In the genomic region with DNA sequence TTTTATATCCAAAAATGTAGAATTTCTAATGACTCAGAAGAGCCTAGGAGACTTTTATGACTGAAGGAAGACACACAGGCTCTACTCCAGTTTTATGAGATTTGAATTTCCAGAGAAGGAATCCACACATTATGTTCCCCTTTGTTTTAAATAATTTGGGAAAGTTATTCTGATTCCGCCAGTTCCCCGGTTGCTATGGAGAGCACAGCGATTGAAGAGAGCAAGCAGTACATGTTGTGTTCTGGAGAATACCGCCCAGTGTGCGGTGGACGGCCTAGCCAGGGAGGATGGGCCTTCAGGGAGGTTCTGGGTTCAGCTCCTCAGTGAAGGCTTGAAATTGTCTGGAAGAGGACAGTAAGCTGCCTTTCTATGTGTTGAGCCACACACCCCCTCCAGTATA, we compare ENCODE assay signal across 30 mouse cellular contexts. TPM values are rescaled to one million over a fixed set of nuclear protein-coding genes. Genes with fewer than 3 reads are reported as not detected.
DNase-seq lines count a peak whose midpoint lies in the region; ATAC-seq and TF ChIP-seq lines count a peak whose summit lies in the region.
"Had no signal": no experiment of that assay in that cellular context is flagged by ENCODE, and none has a peak within 500 bp of the region (broad histone marks: within the 10 kb centered on the region; RNA-seq: fewer than 3 reads in every experiment).

No protein-coding gene starts in this region.

- peaks cover 7% of the 10 kb centered on the region; the same call in 1 of the 2 replicates for H3K36me3 ChIP-seq in forebrain, postnatal 0 days (ENCODE audit: insufficient read depth)
- peaks cover 75% of the 10 kb centered on the region for H3K36me3 ChIP-seq in forebrain, embryonic 14.5 days (ENCODE audit: control insufficient read depth, insufficient read depth, low read length)

- H3K4me1 ChIP-seq in forebrain, postnatal 0 days (ENCODE audit: insufficient read depth), result no peaks in the 10 kb centered on the region
- no peaks in the 10 kb centered on the region for H3K4me1 ChIP-seq in forebrain, embryonic 14.5 days (ENCODE audit: control insufficient read depth, insufficient read depth, low read length)
- H3K4me1 ChIP-seq: embryonic facial prominence, embryonic 10.5 days; embryonic facial prominence, embryonic 13.5 days; forebrain, embryonic 12.5 days; heart, embryonic 13.5 days had no signal

- peak; percentile 54 for ATAC-seq in forebrain, postnatal 0 days
- no peak for ATAC-seq in forebrain, embryonic 14.5 days
- ATAC-seq: forebrain, embryonic 16.5 days; hindbrain, postnatal 0 days had no signal

- H3K4me2 ChIP-seq in forebrain, postnatal 0 days (ENCODE audit: low read depth), result no peak overlapping the region
- no peak overlapping the region for H3K4me2 ChIP-seq in forebrain, embryonic 14.5 days (ENCODE audit: low read length)
- H3K4me2 ChIP-seq: embryonic facial prominence, embryonic 13.5 days; forebrain, embryonic 12.5 days; heart, embryonic 13.5 days; hindbrain, embryonic 14.5 days had no signal

- H3K9ac ChIP-seq in forebrain, postnatal 0 days, result no peak overlapping the region
- no peak overlapping the region for H3K9ac ChIP-seq in forebrain, embryonic 14.5 days (ENCODE audit: low read length)
- H3K9ac ChIP-seq: embryonic facial prominence, embryonic 13.5 days; forebrain, embryonic 12.5 days; heart, embryonic 13.5 days; hindbrain, embryonic 14.5 days had no signal

- no peaks in the 10 kb centered on the region for H3K27me3 ChIP-seq in forebrain, postnatal 0 days (ENCODE audit: insufficient read depth, low read length)
- no peaks in the 10 kb centered on the region for H3K27me3 ChIP-seq in forebrain, embryonic 14.5 days (replicated peaks; ENCODE audit: control insufficient read depth, insufficient read depth, low read length)
- H3K27me3 ChIP-seq: embryonic facial prominence, embryonic 13.5 days; forebrain, embryonic 12.5 days; heart, embryonic 13.5 days had no signal

- no peak overlapping the region for H3K27ac ChIP-seq in forebrain, postnatal 0 days (ENCODE audit: low read depth, low read length)
- no peak overlapping the region for H3K27ac ChIP-seq in forebrain, embryonic 14.5 days (ENCODE audit: low read depth, low read length)
- H3K27ac ChIP-seq: embryonic facial prominence, embryonic 10.5 days; embryonic facial prominence, embryonic 13.5 days; forebrain, embryonic 12.5 days; heart, adult 2 months; heart, embryonic 10.5 days; heart, embryonic 13.5 days; hindbrain, embryonic 14.5 days; hindbrain, postnatal 0 days had no signal

- peak; percentile 6 for DNase-seq in forebrain, postnatal 0 days
- no peak for DNase-seq in forebrain, embryonic 14.5 days (ENCODE audit: low spot score)
- peak; percentile 19 to 68 for DNase-seq in layer of hippocampus, adult 18-20 months (ENCODE audit: low spot score in 2 of 2)
- no peak for DNase-seq in layer of hippocampus, postnatal 25 days (ENCODE audit: extremely low spot score in 1 of 2, low spot score in 1 of 2)
- peak; percentile 33 to 40 for DNase-seq in right cerebral cortex, postnatal 10 days (ENCODE audit: low spot score in 2 of 2)
- DNase-seq in right cerebral cortex, postnatal 14 days, result no peak
- DNase-seq in layer of hippocampus, postnatal 36 days, result peak; percentile 20 to 34
- no peak for DNase-seq in kidney, postnatal 10 days
- DNase-seq: adrenal gland, postnatal 10 days; adrenal gland, postnatal 36 days; cerebellum, adult 11-12 months; cerebellum, adult 8-10 months; cerebellum, postnatal 10 days; cerebellum, postnatal 36 days; embryo, embryonic 11 days; gastrocnemius, postnatal 10 days; gastrocnemius, postnatal 36 days; heart, adult 2 months; heart, postnatal 14 days; heart, postnatal 4 days had no signal

- H3K4me3 ChIP-seq in forebrain, postnatal 0 days (ENCODE audit: low read depth, low read length), result no peak overlapping the region
- H3K4me3 ChIP-seq in forebrain, embryonic 14.5 days (ENCODE audit: low read depth, low read length), result no peak overlapping the region
- H3K4me3 ChIP-seq: embryonic facial prominence, embryonic 10.5 days; embryonic facial prominence, embryonic 13.5 days; erythroblast, embryonic 14.5 days; forebrain, embryonic 12.5 days; heart, adult 2 months; heart, embryonic 10.5 days; heart, embryonic 13.5 days had no signal

- TF ChIP-seq CTCF in forebrain, postnatal 0 days (IDR thresholded peaks at IDR 0.05; ENCODE audit: low read depth), result no peak

- no peaks in the 10 kb centered on the region for H3K9me3 ChIP-seq in forebrain, postnatal 0 days (ENCODE audit: low read length)
- no peaks in the 10 kb centered on the region for H3K9me3 ChIP-seq in forebrain, embryonic 14.5 days (replicated peaks; ENCODE audit: control insufficient read depth, low read length)
- H3K9me3 ChIP-seq: embryonic facial prominence, embryonic 10.5 days; embryonic facial prominence, embryonic 13.5 days; forebrain, embryonic 12.5 days; heart, embryonic 10.5 days; heart, embryonic 13.5 days had no signal

- WGBS in forebrain, postnatal 0 days, result 76% methylated on average over 6 of the region's 6 CpGs
- 89% methylated on average over 6 of the region's 6 CpGs for WGBS in forebrain, embryonic 14.5 days

RNA-seq across cellular contexts. Expression of a gene that starts 31.3 kb away (rescaled TPM):
- 10.1 and 11.9 TPM in 2 replicates for total RNA-seq in forebrain, postnatal 0 days (2014; rRNA removed)
- polyA plus RNA-seq in forebrain, postnatal 0 days (2015; fragmentation: Nextera tagmentation; extraction: Ambion mirVana), result 6.5 and 7.2 TPM in 2 replicates
- 40.9 and 47.5 TPM in 2 replicates for polyA plus RNA-seq in forebrain, embryonic 14.5 days (2014; fragmentation: Nextera tagmentation; extraction: Ambion mirVana)
- 1 to 10 TPM; 2.4 TPM for total RNA-seq in layer of hippocampus, adult 18-20 months (2021)
- total RNA-seq in layer of hippocampus, postnatal 25 days (2021), result 1 to 10 TPM; 2.0 to 2.4 TPM
- total RNA-seq in layer of hippocampus, postnatal 36 days (2021), result 1 to 10 TPM; 1.5 to 3.2 TPM

RNA-seq across cellular contexts. Expression of a gene that starts 33.8 kb away (rescaled TPM):
- 71.4 and 84.4 TPM in 2 replicates for total RNA-seq in forebrain, postnatal 0 days (2014; rRNA removed)
- polyA plus RNA-seq in forebrain, postnatal 0 days (2015; fragmentation: Nextera tagmentation; extraction: Ambion mirVana), result 39.6 and 61.9 TPM in 2 replicates
- polyA plus RNA-seq in forebrain, embryonic 14.5 days (2014; fragmentation: Nextera tagmentation; extraction: Ambion mirVana), result 14.0 and 18.7 TPM in 2 replicates
- total RNA-seq in layer of hippocampus, adult 18-20 months (2021), result 10 to 100 TPM; 54.3 to 67.9 TPM
- 10 to 100 TPM; 50.5 to 58.0 TPM for total RNA-seq in layer of hippocampus, postnatal 25 days (2021)
- total RNA-seq in layer of hippocampus, postnatal 36 days (2021), result 10 to 100 TPM; 50.0 to 55.4 TPM
- total RNA-seq: gastrocnemius, adult 18-20 months had no signal

Comparison
In these comparisons a context has a peak if more than half of its experiments do, and no peak if none do; other contexts are left out.
1. DNase-seq: peak in forebrain, postnatal 0 days (single experiment), layer of hippocampus, adult 18-20 months (2 of 2), right cerebral cortex, postnatal 10 days (2 of 2) and layer of hippocampus, postnatal 36 days (2 of 2); none in forebrain, embryonic 14.5 days (single experiment), layer of hippocampus, postnatal 25 days (0 of 2), right cerebral cortex, postnatal 14 days (single experiment) and kidney, postnatal 10 days (single experiment).